Mouse (Mus musculus): ENCODE results near the gene Blzf1.

Blzf1 gene

GRCm38 (mm10) chr1:164260171-164261028 is 46.9 kb downstream of the Blzf1 start:
- TF ChIP-seq GATA4 (IDR thresholded peaks at IDR 0.05; ENCODE audit: insufficient replicate concordance, low read length), result no peak

GRCm38 (mm10) chr1:164254836-164255235 is 52.5 kb downstream of the Blzf1 start:
- no peak for TF ChIP-seq GATA4 (IDR thresholded peaks at IDR 0.05; ENCODE audit: insufficient replicate concordance, low read length)

- TF ChIP-seq GATA4 (IDR thresholded peaks at IDR 0.05; ENCODE audit: insufficient replicate concordance, low read length), result no peak
Measured at GRCm38 (mm10) chr1:164252551-164252950, 54.7 kb downstream of the Blzf1 start.

- TF ChIP-seq GATA4 (IDR thresholded peaks at IDR 0.05; ENCODE audit: insufficient replicate concordance, low read length), result no peak
Measured at GRCm38 (mm10) chr1:164251438-164251837, 55.9 kb downstream of the Blzf1 start.

- TF ChIP-seq GATA4 (IDR thresholded peaks at IDR 0.05; ENCODE audit: insufficient replicate concordance, low read length), result no peak
Measured at GRCm38 (mm10) chr1:164250391-164251150, 56.7 kb downstream of the Blzf1 start.

GRCm38 (mm10) chr1:164249332-164249711 is 58.0 kb downstream of the Blzf1 start:
- no peak for TF ChIP-seq GATA4 (IDR thresholded peaks at IDR 0.05; ENCODE audit: insufficient replicate concordance, low read length)

GRCm38 (mm10) chr1:164248465-164249331 is 58.6 kb downstream of the Blzf1 start, which contains the start of gene Slc19a2:
Gene Slc19a2, plus strand, starts transcription at chr1:164249046.
- peak; percentile 79; the same call in 1 of the 2 replicates for TF ChIP-seq GATA4 (IDR thresholded peaks at IDR 0.05; ENCODE audit: insufficient replicate concordance, low read length)

- no peak for TF ChIP-seq GATA4 (IDR thresholded peaks at IDR 0.05; ENCODE audit: insufficient replicate concordance, low read length)
Measured at GRCm38 (mm10) chr1:164247971-164248370, 59.3 kb downstream of the Blzf1 start.

- no peak for TF ChIP-seq GATA4 (IDR thresholded peaks at IDR 0.05; ENCODE audit: insufficient replicate concordance, low read length)
Measured at GRCm38 (mm10) chr1:164247442-164247841, 59.8 kb downstream of the Blzf1 start.

- no peak for TF ChIP-seq GATA4 (IDR thresholded peaks at IDR 0.05; ENCODE audit: insufficient replicate concordance, low read length)
Measured at GRCm38 (mm10) chr1:164242809-164243208, 64.5 kb downstream of the Blzf1 start.

- no peak for TF ChIP-seq GATA4 (IDR thresholded peaks at IDR 0.05; ENCODE audit: insufficient replicate concordance, low read length)
Measured at GRCm38 (mm10) chr1:164241494-164241893, 65.8 kb downstream of the Blzf1 start.

Data from liver, adult (tissue).